Mouse (Mus musculus) testis, adult 2 months (tissue): ENCODE measurements around the gene C8g.

Experiments used
- CTCF ChIP-seq: fragments of 200-500 bp; IDR thresholded peaks from 2 replicates; pipeline ENCODE4 v1.5.1; 2012; ENCODE audit warnings: low read depth, mild to moderate bottlenecking, inconsistent platforms, low read length, moderate library complexity; ENCODE audit not compliant: control insufficient read depth, insufficient read depth, insufficient replicate concordance
- POLR2A ChIP-seq: fragments of 200-500 bp; IDR thresholded peaks from 2 replicates; pipeline ENCODE4 v1.6.1; 2012; ENCODE audit warnings: low read depth, mild to moderate bottlenecking, inconsistent platforms, low read length, moderate library complexity; ENCODE audit not compliant: control insufficient read depth

GRCm38 (mm10) chr2:25497846-25498575, 3.5 kb downstream of the C8g start:
- no peak for TF ChIP-seq POLR2A
- TF ChIP-seq CTCF, result no peak
